Mouse (Mus musculus) spleen, adult 2 months (tissue): ENCODE data around the gene Gm14569.

Experiments used
- CTCF ChIP-seq: fragments of 200-500 bp; IDR thresholded peaks from 2 replicates; pipeline ENCODE4 v1.5.1; 2011; ENCODE audit warnings: mild to moderate bottlenecking, inconsistent platforms; ENCODE audit not compliant: insufficient read depth, insufficient read length, insufficient replicate concordance; ENCODE audit errors: extremely low read depth
- POLR2A ChIP-seq: fragments of 200-500 bp; IDR thresholded peaks from 2 replicates; pipeline ENCODE4 v1.6.1; 2011; ENCODE audit warnings: low read depth, low read length, inconsistent platforms

DNA sequence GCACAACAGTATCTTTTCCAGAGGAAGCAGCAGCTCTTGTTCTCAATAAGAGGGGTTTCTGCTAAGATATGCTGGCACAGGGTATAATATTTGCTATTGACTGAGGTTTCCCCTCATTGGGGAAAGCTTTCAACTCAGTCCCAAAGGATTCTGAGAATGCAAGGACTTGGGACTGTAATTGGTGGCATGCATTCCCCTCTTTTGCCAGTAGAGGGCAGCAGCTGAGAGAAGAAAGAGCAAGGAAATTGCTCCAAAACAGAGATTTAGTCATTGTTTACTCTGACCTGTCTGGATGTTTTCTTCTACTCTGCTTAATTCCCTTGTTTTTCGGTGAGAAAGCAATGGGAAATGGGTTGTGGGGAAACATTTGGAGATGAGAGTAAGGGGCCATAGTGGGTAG is 35.6 kb downstream of the Gm14569 start:
- peak; percentile 41; the same call in 1 of the 2 replicates for TF ChIP-seq CTCF
- TF ChIP-seq POLR2A: no peak
